Mouse (Mus musculus) lung, embryonic 16.5 days (tissue): ENCODE measurements at regions not wholly inside any gene's neighbourhood (a gene's known extent, or its start where the extent isn't known, plus 50 kb on each side); places are given as distances from the start of the nearest gene placed in this dataset.

Source experiments
- ATAC-seq: fragments of 200-750 bp; cut with Nextera tagmentation; 2 replicates; pipeline ENCODE4 v1.8.0; 2017; ENCODE audit warnings: low read depth, mild to moderate bottlenecking, moderate library complexity
- H3K27ac ChIP-seq: fragments of 300-500 bp; sonication (generic); 2 replicates; pipeline ENCODE4 v1.5.1; 2014; ENCODE audit warnings: mild to moderate bottlenecking, control low read depth, low read length
- H3K27me3 ChIP-seq: fragments of 300-500 bp; sonication (generic); 2 replicates; pipeline ENCODE4 v1.6.1; 2014; ENCODE audit warnings: low read depth, low read length, mixed read lengths; ENCODE audit not compliant: control insufficient read depth, insufficient read depth
- H3K36me3 ChIP-seq: fragments of 300-500 bp; sonication (generic); 2 replicates; pipeline ENCODE4 v1.6.1; 2014; ENCODE audit warnings: low read length; ENCODE audit not compliant: control insufficient read depth, insufficient read depth
- H3K4me1 ChIP-seq: fragments of 300-500 bp; sonication (generic); replicated peaks from 2 replicates; pipeline ENCODE4 v1.6.1; 2014; ENCODE audit warnings: low read length, mixed read lengths; ENCODE audit not compliant: control insufficient read depth, insufficient read depth
- H3K4me2 ChIP-seq: fragments of 300-500 bp; sonication (generic); 2 replicates; pipeline ENCODE4 v1.6.1; 2014; ENCODE audit warnings: low read depth, low read length, control low read depth
- H3K4me3 ChIP-seq: fragments of 300-500 bp; sonication (generic); 2 replicates; pipeline ENCODE4 v1.5.1; 2014; ENCODE audit warnings: mild to moderate bottlenecking, low read length, control low read depth
- H3K9ac ChIP-seq: fragments of 300-500 bp; sonication (generic); 2 replicates; pipeline ENCODE4 v1.6.1; 2014; ENCODE audit warnings: low read length, control low read depth
- H3K9me3 ChIP-seq: fragments of 300-500 bp; sonication (generic); 2 replicates; pipeline ENCODE4 v1.6.1; 2016; ENCODE audit warnings: low read length; ENCODE audit not compliant: control insufficient read depth
- WGBS: fragments of 180-500 bp; shearing (Covaris S2); extraction: QIAGEN DNeasy Blood & Tissue Kit; methylation state at CpG from one replicate; pipeline ENCODE4 v1.1.7; 2014; 5-methylcytosine and 5-hydroxymethylcytosine counted together

GRCm38 (mm10) chr11:24619021-24619420 lies 541.2 kb downstream of the Bcl11a start:
- H3K36me3 ChIP-seq: no peaks in the 10 kb centered on the region
- H3K4me1 ChIP-seq: no peaks in the 10 kb centered on the region
- no peaks in the 10 kb centered on the region for H3K27me3 ChIP-seq
- no peak for ATAC-seq
- H3K27ac ChIP-seq: no peak overlapping the region
- no peak overlapping the region for H3K9ac ChIP-seq
- H3K9me3 ChIP-seq: no peaks in the 10 kb centered on the region
- H3K4me3 ChIP-seq: no peak overlapping the region
- 73% methylated on average over 4 of the region's 4 CpGs for WGBS
- H3K4me2 ChIP-seq: no peak overlapping the region

- Histone ChIP-seq H3K4me3 (no peak overlapping the region), H3K4me1 (no peaks in the 10 kb centered on the region), H3K27me3 (no peaks in the 10 kb centered on the region), H3K27ac (no peak overlapping the region), H3K36me3 (no peaks in the 10 kb centered on the region), H3K4me2 (no peak overlapping the region), H3K9me3 (no peaks in the 10 kb centered on the region), H3K9ac (no peak overlapping the region)
- no peak for ATAC-seq
- WGBS: 71% methylated on average over 5 of the region's 5 CpGs
Observed at GRCm38 (mm10) chr11:24628619-24629018, 550.8 kb downstream of the Bcl11a start.

- WGBS: 51% methylated on average over 4 of the region's 4 CpGs
Observed at GRCm38 (mm10) chr11:24629431-24629830, 551.6 kb downstream of the Bcl11a start.

GRCm38 (mm10) chr11:24630403-24630900 lies 552.6 kb downstream of the Bcl11a start:
- Histone ChIP-seq H3K4me3 (no peak overlapping the region), H3K4me2 (no peak overlapping the region), H3K4me1 (no peaks in the 10 kb centered on the region), H3K27me3 (no peaks in the 10 kb centered on the region), H3K9me3 (no peaks in the 10 kb centered on the region), H3K36me3 (no peaks in the 10 kb centered on the region), H3K9ac (no peak overlapping the region), H3K27ac (no peak overlapping the region)
- no peak for ATAC-seq
- 50% methylated on average over 1 of the region's 1 CpGs for WGBS

More at GRCm38 (mm10) chr11:24629431-24629830, 551.6 kb downstream of the Bcl11a start:
- ATAC-seq: no peak
- Histone ChIP-seq H3K9ac (no peak overlapping the region), H3K27ac (no peak overlapping the region), H3K4me2 (no peak overlapping the region), H3K9me3 (no peaks in the 10 kb centered on the region), H3K36me3 (no peaks in the 10 kb centered on the region), H3K4me1 (no peaks in the 10 kb centered on the region), H3K27me3 (no peaks in the 10 kb centered on the region), H3K4me3 (no peak overlapping the region)

- no peak overlapping the region for H3K27ac ChIP-seq
- no peak overlapping the region for H3K9ac ChIP-seq
- H3K9me3 ChIP-seq: no peaks in the 10 kb centered on the region
- no peaks in the 10 kb centered on the region for H3K27me3 ChIP-seq
- H3K36me3 ChIP-seq: no peaks in the 10 kb centered on the region
- no peak for ATAC-seq
- H3K4me2 ChIP-seq: no peak overlapping the region
- 92% methylated on average over 2 of the region's 2 CpGs for WGBS
- no peaks in the 10 kb centered on the region for H3K4me1 ChIP-seq
- no peak overlapping the region for H3K4me3 ChIP-seq
Observed at GRCm38 (mm10) chr11:24631651-24632050, 553.8 kb downstream of the Bcl11a start.

GRCm38 (mm10) chr11:24636716-24637115 lies 558.9 kb downstream of the Bcl11a start:
- ATAC-seq: no peak
- no peaks in the 10 kb centered on the region for H3K27me3 ChIP-seq
- 91% methylated on average over 4 of the region's 4 CpGs for WGBS

GRCm38 (mm10) chr11:24643439-24644109 lies 565.7 kb downstream of the Bcl11a start:
- H3K36me3 ChIP-seq: no peaks in the 10 kb centered on the region
- no peak overlapping the region for H3K4me2 ChIP-seq
- no peak overlapping the region for H3K27ac ChIP-seq
- no peaks in the 10 kb centered on the region for H3K27me3 ChIP-seq
- H3K4me1 ChIP-seq: no peaks in the 10 kb centered on the region
- ATAC-seq: no peak
- H3K9ac ChIP-seq: no peak overlapping the region
- no peak overlapping the region for H3K4me3 ChIP-seq
- no peaks in the 10 kb centered on the region for H3K9me3 ChIP-seq
- WGBS: 70% methylated on average over 11 of the region's 11 CpGs

More at GRCm38 (mm10) chr11:24636716-24637115, 558.9 kb downstream of the Bcl11a start:
- Histone ChIP-seq H3K4me2 (no peak overlapping the region), H3K9ac (no peak overlapping the region), H3K9me3 (no peaks in the 10 kb centered on the region), H3K4me3 (no peak overlapping the region), H3K27ac (no peak overlapping the region), H3K4me1 (no peaks in the 10 kb centered on the region), H3K36me3 (no peaks in the 10 kb centered on the region)

GRCm38 (mm10) chr11:24652852-24653251 lies 575.0 kb downstream of the Bcl11a start:
- Histone ChIP-seq H3K4me1 (no peaks in the 10 kb centered on the region), H3K4me2 (no peak overlapping the region), H3K9ac (no peak overlapping the region), H3K27ac (no peak overlapping the region), H3K27me3 (no peaks in the 10 kb centered on the region), H3K9me3 (no peaks in the 10 kb centered on the region), H3K36me3 (no peaks in the 10 kb centered on the region), H3K4me3 (no peak overlapping the region)
- 69% methylated on average over 3 of the region's 3 CpGs for WGBS
- ATAC-seq: no peak

GRCm38 (mm10) chr11:24664082-24664481 lies 586.2 kb downstream of the Bcl11a start:
- no peak overlapping the region for H3K27ac ChIP-seq
- H3K9ac ChIP-seq: no peak overlapping the region
- no peaks in the 10 kb centered on the region for H3K27me3 ChIP-seq
- no peaks in the 10 kb centered on the region for H3K36me3 ChIP-seq
- ATAC-seq: no peak
- no peaks in the 10 kb centered on the region for H3K9me3 ChIP-seq
- WGBS: 51% methylated on average over 4 of the region's 4 CpGs
- H3K4me2 ChIP-seq: no peak overlapping the region
- no peak overlapping the region for H3K4me3 ChIP-seq
- H3K4me1 ChIP-seq: no peaks in the 10 kb centered on the region
